Mouse (Mus musculus) c-Kit-positive CD71-negative TER-119-negative erythroid progenitor cells, embryonic 14.5 days (primary cell): ENCODE data around the gene Lgi4.

ENCODE experiments used
- DNase-seq: peaks from one replicate; pipeline ENCODE4 v3.0.0-alpha.2; 2013; ENCODE audit warnings: low read depth

The Lgi4 gene

DNA sequence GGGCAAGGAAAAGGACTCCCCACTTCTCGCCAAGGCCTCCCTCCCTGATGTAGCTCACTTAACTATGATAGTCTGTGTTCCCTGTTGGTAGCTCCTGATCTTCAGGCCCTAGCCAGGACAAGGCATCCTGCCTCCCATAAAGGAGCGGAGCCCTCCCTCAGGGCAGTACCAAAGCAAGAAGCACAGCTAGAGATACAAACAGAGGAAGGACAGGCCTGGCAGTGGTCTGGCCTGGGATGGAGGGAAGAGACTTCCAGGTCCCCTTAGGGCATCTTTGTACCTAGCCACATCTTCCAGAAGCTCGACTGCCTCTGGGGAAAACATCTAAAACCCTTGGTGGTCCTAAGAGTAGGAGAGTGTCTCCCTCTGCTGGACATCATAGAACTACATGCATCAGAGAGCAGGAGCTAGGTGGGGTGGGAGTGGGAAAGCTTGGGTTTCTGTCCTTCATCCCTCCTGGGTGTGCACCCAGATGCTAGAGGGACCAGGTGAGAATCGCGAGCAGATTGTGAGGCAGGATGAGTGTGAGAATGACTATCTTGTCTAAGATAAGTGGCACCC lies 18.8 kb downstream of the Lgi4 start:
- DNase-seq = no peak

DNA sequence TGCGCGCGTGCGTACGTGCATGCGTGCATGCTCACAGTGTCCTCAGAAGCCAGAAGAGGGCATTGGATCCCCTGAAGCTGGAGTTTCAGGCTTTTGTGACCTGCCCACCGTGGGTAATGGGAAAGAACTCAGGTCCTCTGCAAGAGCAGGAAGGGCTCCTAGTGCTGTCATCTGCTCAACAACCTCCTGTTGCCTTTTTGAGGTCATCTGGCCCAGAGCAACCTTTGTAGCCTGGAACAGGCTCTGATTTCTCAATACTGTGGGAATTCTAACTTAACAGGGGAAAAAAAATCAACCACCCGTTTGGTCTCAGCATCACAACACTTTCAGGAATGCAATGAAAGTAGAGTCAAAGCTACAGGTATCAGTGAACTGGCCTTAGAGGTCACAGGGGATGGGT lies 20.5 kb downstream of the Lgi4 start:
- no peak for DNase-seq

DNA sequence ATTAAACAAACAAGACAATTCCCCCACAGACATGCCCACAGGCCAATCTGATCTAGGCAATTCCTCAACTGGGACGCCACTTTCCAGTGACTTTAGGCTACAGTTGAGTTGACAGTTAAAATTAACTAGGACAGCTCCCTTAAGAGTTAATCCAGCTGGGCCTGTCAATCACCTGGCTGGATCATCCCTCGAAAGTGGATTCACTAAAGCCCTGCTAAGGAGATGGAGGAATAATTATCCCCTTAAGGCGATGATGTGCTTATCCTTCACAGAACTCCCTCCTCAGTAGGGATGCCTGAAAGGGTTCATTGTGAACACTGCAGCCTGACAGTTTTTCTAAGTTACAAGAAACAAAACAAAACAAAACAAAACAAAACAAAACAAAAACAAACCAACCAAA lies 21.5 kb downstream of the Lgi4 start:
- no peak for DNase-seq

DNA sequence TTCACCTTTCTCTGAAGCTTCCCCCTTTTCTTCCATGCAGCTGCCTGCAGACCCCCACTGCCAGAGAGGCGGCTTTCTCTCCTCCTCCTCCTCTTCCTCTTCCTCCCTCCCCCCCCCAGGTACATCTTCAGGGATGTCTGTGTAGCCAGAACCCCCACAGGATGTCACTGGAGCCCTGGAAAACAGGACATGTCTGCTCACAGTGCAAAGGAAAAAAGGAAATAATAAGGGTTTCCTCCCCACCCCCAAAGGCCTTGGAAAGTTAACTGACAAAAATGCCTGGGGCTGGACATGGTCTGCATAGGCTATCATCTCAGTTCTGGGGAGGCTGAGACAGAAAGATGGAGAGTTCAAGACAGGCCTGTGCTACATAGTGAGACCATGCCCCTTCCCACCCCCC lies 22.0 kb downstream of the Lgi4 start:
- no peak for DNase-seq

DNA sequence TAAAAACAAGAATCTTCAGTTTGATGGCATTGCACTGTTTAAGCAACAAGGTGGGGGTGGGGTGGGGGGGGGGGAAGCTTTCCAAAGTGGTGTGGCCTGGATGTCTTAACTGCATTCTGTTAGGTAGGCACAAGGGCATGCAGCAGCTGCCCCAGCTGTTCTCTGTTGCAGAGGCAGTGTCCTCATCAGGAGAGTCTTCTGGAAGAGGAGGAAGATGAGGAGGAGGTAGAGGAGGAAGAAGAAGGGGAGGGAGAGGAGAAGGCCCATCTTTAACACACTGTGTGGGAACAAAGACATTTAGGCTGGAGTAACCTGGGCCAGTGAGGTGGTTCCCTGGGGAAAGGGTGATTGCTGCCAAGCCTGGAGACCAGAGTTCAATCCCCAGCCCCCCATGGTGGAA lies 23.0 kb downstream of the Lgi4 start:
- DNase-seq = no peak

DNA sequence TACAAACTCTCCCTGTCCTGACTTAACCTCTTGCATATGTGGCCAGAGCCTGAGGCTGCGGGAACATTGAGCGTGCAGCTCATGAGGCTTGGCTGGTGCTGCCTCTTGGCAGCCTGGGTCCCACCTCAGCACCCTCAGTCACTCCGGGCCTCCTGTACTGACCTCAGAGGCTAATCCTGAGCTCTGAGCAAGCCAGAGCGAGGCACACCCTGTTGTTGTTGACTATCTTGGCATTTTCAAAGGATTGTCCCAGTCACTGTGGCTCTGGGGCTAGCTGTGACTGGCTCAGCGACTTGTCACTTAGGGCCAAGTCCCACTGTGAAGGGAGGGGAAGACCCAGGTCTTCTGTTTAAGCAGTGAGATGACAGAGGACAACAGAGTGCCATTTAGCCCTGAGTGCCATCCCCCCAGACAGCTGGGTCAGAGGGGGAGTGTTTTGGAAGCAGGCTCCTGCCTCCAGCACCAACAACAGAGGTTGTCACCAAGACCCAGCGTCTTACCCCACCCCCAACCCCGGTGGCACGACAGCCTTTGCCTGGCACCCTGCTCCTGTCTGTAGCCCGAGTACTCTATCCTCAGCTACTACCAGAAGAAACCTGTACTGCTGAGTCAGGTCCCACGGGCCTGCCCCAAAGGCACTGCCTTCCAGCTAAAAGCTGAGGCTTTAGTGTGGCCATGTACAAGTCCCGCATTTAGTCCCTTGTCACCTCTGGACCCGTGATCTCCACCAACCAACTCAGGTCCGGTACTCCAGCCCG lies 23.9 kb downstream of the Lgi4 start:
- no peak for DNase-seq

DNA sequence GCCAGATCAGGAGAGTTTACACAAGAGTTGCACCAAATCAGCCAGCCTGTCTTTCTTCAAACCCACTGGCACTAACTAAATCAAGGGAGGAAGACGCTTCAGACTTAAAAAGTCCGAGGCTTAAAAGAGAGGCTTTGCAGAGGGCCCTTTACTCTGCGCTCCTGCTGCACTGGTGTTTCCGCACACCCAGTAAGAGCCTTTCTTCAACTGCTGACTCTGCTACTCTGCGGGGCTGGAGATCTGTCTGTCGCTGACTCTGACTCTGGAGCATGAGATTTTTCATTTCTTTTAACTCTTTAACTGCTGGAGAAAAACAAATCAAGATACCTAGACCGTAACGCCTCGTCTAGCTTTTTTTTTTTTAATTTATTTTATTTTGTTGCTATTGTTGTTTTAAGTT lies 25.0 kb downstream of the Lgi4 start:
- no peak for DNase-seq

DNA sequence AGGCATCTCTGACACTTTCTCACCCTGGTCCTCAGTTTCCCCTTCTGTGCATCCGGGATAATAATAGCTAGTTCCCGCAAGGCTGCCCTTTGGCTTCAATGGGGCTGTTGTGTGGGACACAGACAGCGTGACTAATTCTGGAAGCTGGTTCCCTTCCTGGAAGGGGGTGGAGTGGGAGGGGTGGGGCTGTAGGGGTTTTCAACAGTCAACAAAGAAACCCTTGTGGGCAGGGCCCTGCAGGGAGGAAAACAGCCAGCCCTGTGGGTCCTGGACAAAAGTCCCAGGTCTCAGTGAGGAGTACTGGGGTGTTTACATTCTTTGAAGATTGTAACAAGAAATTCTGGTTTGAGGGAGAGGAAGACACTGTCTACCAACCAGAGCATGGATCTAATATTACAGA lies 26.0 kb downstream of the Lgi4 start:
- DNase-seq = no peak

DNA sequence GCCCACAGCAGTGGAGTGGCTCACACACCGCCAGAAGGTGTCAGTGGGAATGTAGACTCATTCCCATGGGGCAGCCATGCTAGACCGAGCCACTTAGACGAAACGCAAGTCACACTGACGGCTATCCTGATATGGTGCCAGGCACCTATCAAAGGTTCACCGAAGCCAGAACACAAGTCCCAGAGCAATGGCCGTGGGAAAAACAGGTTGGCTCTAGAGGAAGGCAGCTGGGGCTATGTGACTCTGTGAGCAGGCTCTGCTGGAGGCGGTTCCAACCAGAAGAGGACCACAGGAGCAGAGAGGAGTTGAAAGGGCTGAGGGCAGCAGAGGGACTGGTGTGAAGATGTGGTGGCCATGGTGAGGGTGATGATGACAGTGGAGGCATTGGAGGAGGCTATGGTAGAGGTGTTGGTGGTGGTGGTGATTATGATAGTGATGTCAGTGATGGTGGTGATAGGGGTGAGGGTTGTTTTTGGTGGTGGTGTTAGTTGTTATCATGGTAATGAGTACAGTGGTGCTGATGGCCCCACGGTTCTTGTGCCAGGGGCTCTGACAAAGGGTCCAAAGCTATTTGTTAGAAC lies 27.1 kb downstream of the Lgi4 start:
- DNase-seq = no peak

DNA sequence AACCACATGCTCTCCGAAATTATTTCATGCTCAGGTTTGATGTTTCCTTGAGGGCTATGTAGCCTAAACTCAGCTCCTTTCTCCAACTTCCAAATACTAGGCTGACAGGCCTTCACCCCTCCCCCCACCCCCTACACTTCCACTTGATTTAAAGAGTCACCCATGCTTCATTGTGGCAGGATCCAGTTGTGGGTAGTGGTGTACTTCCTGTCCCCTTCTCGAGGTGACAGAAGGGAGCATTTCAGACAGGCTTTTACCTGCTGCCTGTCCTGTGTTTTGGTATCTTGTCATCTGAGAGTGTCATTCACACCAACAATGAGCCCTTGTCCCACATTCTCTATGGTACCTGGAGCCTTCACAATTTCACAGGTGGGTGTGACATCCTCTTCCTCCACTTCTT lies 28.1 kb downstream of the Lgi4 start:
- no peak for DNase-seq

DNA sequence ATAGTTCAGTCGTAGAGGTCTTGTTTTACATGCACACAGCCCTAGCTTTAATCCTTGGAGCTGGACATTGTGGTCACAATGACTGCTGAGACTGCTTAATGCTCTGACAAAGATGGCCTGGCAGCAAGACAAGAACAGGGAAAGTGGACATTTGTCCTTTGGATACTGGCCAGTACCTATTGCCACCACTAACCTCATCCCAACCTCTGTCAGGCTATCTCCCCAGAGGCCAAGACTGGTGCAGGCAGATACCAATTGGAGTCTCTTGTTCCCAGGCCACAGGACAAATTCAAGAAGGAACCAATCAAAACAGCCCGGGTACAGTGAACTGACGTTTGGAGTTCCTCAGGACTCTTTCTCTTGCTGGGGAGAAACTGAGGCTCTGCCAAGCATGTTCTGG lies 29.1 kb downstream of the Lgi4 start:
- no peak for DNase-seq

DNA sequence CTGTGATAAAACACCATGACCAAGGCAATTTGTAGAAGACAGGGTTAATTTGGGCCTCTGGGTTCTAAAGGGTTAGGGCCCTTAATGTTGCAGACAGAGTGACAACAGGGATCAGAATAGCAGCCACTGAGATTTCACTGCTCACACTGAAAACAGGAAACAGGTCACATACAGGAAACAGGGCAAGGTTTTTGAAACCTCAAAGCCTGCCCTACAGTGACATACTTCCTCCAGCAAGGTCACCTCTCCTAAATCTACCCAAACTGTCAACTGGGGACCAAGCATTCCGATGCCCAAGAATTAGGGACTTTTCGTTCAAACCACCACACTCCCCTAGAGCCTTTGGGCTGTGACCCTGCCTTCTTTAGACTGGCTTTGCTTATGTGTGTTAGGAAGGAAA lies 30.6 kb downstream of the Lgi4 start:
- no peak for DNase-seq

DNA sequence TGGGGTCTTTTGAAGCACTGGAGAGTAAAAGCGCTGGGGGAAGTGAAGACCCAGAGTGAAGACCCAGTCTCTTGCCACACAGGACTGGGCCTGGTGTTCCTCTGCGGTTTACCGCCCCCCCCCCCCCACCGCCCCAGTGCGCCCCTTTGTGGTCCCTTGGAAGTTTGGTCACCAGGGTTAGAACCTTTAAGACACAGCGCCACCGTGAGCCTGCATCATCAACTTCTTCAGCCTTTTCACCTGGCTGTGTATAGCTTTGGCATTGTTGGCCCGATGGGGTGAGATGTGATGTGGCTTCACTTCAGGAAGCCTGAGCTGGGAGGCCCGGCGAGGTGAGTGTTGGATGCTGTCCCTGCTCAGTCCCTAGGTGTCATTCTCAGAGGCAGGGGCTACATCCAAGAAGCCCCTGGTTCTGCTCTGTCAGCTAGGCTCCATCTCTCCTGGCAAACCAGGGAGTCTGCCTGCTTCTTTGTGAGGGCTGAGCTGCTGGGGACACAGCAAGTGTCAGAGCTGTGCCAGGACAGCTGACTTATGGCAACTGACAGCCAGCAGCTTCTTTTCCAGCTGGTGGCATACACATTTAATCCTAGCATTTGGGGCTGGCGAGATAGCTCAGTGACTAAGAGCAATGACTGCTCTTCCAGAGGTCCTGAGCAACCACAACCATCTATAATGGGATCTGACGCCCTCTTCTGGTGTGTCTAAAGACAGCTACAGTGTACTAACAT lies 35.8 kb downstream of the Lgi4 start:
- no peak for DNase-seq

DNA sequence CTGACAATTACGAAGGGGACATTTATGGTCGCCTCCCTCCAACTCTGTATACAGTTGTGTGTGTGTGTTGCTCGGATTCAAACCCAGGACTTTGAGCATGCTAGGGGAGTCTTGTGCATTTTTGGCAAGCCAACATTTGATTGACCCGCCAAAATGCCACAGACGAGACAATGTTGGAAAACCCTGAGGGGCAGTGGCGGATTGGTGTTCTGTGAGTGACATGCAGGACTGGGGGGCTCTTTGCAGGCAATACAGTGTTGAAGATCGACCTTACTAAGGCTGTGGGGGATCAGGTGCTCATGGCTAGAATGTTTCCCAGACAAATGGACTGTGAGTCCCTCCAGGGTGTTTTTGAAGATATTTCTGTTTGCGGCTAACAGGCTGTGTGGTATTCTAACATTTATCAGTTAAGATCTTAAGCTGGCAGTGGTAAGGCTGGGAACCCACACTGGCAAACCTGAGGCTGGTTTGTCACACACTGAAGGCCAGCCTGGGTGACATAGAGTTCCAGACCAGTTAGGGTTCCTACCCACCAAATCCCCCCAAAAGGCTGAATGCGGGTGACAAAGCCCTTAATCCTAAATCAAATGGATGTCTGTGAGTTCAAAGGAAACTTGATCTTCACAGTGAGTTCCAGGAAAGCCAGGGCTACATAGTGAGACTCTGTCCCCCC lies 37.9 kb downstream of the Lgi4 start:
- no peak for DNase-seq

DNA sequence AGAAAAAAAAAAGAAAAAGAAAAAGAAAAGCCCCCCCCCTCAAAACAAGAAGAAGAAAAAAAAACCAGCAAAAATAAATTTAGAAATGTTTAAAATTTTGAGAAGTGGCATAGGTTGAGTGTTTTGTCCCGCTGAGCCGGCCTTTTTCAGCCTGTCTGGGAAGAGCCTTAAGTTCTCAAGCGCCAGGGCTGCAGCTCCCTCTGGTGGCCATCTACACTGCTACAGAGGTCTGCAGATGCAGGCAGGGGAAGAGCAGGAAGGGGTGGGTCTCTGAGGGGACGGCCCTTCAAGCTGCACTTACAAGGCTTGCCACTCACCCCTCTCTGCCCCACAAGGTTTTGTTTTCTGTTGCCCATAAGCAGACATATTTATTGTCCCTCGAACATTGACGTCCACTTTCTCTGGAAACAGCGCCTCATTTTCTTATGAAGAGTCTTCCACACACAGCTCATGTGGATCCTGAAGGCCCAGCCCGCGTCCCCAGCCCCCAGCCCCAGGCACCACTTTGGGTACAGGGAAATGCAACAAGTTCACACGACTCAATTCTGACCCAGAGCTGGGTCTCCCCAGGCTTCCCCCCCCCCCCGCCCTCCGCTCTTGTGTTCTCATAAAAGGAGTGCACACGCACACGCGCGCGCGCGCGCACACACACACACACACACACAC lies 38.6 kb downstream of the Lgi4 start:
- peak; percentile 87 for DNase-seq

DNA sequence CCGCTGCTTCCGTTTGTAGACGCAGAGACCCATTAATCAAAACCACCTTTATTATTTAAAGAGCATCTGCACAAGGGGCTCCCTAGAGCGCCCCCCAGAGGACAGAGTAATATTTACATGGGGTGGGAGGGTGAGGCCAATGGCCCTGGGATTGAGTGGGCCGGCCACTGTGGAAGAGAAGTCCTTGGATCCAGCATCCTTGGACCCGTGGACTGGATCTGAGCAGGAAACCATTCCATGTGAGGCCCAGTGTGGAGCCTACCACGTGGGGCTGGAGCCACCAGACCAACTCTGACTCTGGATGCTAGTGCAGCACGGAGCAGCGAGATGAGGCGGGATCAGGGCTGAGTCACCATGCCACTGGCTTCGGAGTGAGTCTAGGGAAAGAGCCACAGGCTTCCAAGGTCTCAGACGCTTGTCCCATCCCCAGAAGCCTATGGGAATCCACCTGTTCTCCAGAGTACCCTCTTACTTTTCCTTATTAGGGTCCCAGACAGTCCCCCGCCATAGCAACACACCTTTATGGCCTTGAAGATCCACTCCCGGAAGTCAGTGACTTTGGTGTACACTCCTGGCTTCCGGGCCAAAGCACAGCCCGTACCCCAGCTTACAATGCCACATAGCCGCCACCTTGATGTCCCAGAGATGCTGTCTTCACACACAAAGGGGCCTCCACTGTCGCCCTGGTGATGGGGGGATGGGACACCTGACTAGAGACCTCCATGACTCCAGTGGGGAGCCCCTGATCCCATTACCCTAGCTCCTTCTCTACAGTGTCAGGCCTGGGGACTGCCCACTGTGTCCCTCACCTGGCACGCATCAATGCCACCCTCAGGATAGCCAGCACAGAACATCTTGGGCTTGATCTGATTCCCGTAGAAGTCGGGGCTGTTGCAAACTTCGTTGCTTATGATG lies 39.8 kb downstream of the Lgi4 start:
- DNase-seq = no peak

DNA sequence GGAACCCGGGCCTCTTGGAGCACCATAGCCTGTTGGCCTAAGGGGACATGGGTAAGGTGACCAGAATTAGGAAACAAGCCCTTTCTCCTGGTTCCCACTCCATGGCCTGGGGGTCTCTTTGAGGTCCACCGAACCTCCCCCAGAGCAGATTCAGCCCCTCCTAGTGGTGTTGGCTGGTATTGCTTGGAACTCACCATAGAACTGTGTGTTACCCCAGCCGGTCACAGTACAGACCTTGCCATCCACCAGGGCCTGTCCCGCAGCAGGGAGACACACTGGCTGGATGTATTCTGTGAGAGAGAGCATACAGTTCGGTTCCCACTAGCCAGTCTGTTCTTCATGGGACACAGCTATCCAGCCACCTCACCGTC lies 40.5 kb downstream of the Lgi4 start:
- no peak for DNase-seq

DNA sequence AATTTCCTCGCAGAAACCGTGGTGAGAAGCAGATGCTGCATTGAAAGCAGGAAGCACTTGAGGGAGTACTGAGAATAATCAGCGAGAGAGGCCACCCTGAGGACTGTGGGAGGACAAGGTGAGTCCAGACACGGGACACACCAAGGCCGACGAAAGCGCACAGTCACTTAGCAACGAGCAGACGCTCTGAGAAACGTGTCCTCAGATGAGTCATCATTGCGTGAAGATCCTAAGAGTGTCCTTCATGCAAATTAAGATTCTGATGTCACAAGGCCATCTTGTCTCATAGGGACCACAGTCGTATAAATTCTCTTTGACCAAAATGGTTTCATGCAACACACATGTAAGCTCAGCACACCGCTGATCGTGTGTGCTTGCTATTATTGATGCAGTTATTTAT lies 41.6 kb downstream of the Lgi4 start:
- no peak for DNase-seq

DNA sequence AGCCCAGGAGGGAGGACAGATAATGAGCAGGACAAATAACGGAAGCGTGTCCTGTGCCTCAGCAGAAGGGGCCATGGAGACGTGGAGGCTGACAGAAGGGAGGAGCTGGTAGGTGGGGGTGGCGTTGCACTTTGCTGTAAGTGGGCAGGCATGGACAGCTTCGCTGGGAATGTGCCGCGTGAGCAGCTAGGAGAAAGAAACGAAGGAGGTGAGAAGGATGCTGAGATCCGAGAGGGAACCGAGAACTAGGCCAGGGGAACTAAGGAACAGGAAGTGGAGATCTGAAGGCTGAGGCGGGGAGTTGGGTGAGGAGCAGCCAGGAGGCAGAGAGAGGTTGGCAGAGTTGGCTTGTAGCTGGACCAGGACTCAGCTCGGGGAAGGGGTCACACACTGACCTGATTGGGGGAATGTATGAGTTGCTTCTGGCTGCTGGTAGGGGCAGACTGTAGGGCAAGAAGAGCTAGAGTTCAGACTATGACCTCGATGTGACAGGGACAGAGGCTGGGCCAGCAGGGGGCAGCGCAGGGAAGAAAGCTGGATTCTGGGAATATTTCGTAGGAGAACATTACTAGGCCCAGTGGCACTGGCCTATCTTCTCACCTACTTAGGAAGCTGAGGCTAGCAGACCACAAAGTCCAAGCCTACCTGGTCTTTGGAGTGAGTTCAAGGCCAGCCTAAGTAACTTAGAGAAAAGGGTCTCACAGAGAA lies 46.1 kb downstream of the Lgi4 start:
- DNase-seq = no peak

DNA sequence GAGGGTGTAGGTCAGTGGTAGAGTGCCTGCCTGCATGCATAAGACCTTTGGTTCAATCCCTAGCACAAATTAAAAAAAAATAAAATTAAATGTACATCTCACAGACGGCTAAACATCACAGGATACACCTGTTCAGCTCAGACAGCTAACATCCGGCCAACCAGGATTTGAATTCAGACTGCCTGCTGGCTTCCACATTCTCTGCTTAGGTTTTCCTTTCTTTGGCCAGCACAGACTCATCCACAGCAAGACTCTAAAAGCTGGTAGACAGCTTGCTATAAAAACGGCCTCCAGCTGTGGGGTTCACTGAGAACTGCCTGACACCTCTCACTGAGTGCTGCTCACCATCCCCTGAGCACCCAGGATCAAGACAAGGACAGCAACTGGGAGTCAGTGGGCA lies 47.0 kb downstream of the Lgi4 start:
- no peak for DNase-seq
